Comparison of ENCODE assay signal across 10 mouse cellular contexts in the genomic region with DNA sequence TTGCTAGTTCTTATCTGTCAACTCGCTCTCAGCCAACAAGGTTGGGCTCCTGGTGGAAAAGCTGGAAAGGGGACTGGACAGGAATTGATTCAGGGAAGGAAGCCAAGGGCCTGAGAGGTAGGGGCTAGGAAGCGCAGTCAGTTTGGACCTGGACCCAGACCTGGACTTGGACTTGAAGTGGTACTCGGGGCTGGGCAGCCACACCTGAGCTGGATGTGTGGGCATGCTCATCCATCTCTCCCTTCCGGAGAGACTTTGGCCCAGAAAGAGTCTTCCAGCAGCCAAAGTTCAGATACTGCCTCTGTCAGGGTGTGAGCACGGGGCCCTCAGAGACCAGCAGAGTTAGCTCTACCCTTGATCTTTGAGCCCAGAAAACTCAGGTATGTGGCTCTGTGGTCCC. TPM values are rescaled to one million over a fixed set of nuclear protein-coding genes. Genes with fewer than 3 reads are reported as not detected.
DNase-seq lines count a peak whose midpoint lies in the region; ATAC-seq lines count a peak whose summit lies in the region.
"Had no signal": no experiment of that assay in that cellular context is flagged by ENCODE, and none has a peak within 500 bp of the region (broad histone marks: within the 10 kb centered on the region; RNA-seq: fewer than 3 reads in every experiment).

No protein-coding gene starts in this region.

- peaks cover 50% of the 10 kb centered on the region for H3K36me3 ChIP-seq in forebrain, embryonic 13.5 days (ENCODE audit: poor library complexity, severe bottlenecking)
- no peaks in the 10 kb centered on the region; the same call in 1 of the 2 replicates for H3K36me3 ChIP-seq in forebrain, embryonic 16.5 days (ENCODE audit: control insufficient read depth, insufficient read depth)
- peaks cover 43% of the 10 kb centered on the region for H3K36me3 ChIP-seq in embryonic facial prominence, embryonic 13.5 days
- H3K36me3 ChIP-seq in midbrain, embryonic 13.5 days = peaks cover 65% of the 10 kb centered on the region

- peak; percentile 56 to 59 for DNase-seq in kidney, adult 8-10 months
- DNase-seq in retina, embryonic 14.5 days (ENCODE audit: low spot score) = no peak
- DNase-seq in embryo, embryonic 10.5 days (ENCODE audit: low spot score) = no peak
- no peak for DNase-seq in frontal cortex, postnatal 10 days (ENCODE audit: low spot score in 2 of 2)

- 63% methylated on average over 5 of the region's 5 CpGs for WGBS in forebrain, embryonic 13.5 days
- 59% methylated on average over 5 of the region's 5 CpGs for WGBS in forebrain, embryonic 16.5 days
- 61% methylated on average over 5 of the region's 5 CpGs for WGBS in embryonic facial prominence, embryonic 13.5 days
- 62% methylated on average over 5 of the region's 5 CpGs for WGBS in midbrain, embryonic 13.5 days

- no peak overlapping the region for H3K27ac ChIP-seq in forebrain, embryonic 13.5 days
- H3K27ac ChIP-seq in forebrain, embryonic 16.5 days (ENCODE audit: low read length) = no peak overlapping the region
- H3K27ac ChIP-seq in embryonic facial prominence, embryonic 13.5 days = no peak overlapping the region
- H3K27ac ChIP-seq in midbrain, embryonic 13.5 days = no peak overlapping the region

- H3K9ac ChIP-seq in forebrain, embryonic 13.5 days = peak overlapping the region; percentile 76; the same call in 1 of the 2 replicates
- H3K9ac ChIP-seq in forebrain, embryonic 16.5 days (replicated peaks; ENCODE audit: low read depth, low read length) = no peak overlapping the region
- H3K9ac ChIP-seq in embryonic facial prominence, embryonic 13.5 days = peak overlapping the region; percentile 83
- no peak overlapping the region for H3K9ac ChIP-seq in midbrain, embryonic 13.5 days (replicated peaks)

- H3K4me2 ChIP-seq in forebrain, embryonic 13.5 days = peak overlapping the region; percentile 88
- no peak overlapping the region for H3K4me2 ChIP-seq in forebrain, embryonic 16.5 days (ENCODE audit: low read length)
- peak overlapping the region; percentile 77 for H3K4me2 ChIP-seq in embryonic facial prominence, embryonic 13.5 days
- peak overlapping the region; percentile 89; the same call in 1 of the 2 replicates for H3K4me2 ChIP-seq in midbrain, embryonic 13.5 days (replicated peaks)

- ATAC-seq in forebrain, embryonic 13.5 days = no peak
- ATAC-seq in forebrain, embryonic 16.5 days = no peak
- ATAC-seq in embryonic facial prominence, embryonic 13.5 days (ENCODE audit: insufficient number of reproducible peaks, insufficient read depth, low FRiP score, low TSS enrichment, low read depth) = no peak
- no peak for ATAC-seq in midbrain, embryonic 13.5 days

- H3K9me3 ChIP-seq in forebrain, embryonic 13.5 days (replicated peaks) = no peaks in the 10 kb centered on the region
- H3K9me3 ChIP-seq in forebrain, embryonic 16.5 days (ENCODE audit: control insufficient read depth, low read length) = no peaks in the 10 kb centered on the region
- H3K9me3 ChIP-seq in embryonic facial prominence, embryonic 13.5 days = no peaks in the 10 kb centered on the region
- no peaks in the 10 kb centered on the region for H3K9me3 ChIP-seq in midbrain, embryonic 13.5 days

- peak overlapping the region; percentile 69; the same call in 1 of the 2 replicates for H3K4me3 ChIP-seq in forebrain, embryonic 13.5 days
- no peak overlapping the region for H3K4me3 ChIP-seq in forebrain, embryonic 16.5 days (replicated peaks; ENCODE audit: low read length)
- H3K4me3 ChIP-seq in embryonic facial prominence, embryonic 13.5 days = peak overlapping the region; percentile 87; the same call in 1 of the 2 replicates
- no peak overlapping the region for H3K4me3 ChIP-seq in midbrain, embryonic 13.5 days (replicated peaks)

- H3K27me3 ChIP-seq in forebrain, embryonic 13.5 days = no peaks in the 10 kb centered on the region
- H3K27me3 ChIP-seq in forebrain, embryonic 16.5 days (replicated peaks; ENCODE audit: control insufficient read depth, insufficient read depth, low read length) = no peaks in the 10 kb centered on the region
- no peaks in the 10 kb centered on the region for H3K27me3 ChIP-seq in embryonic facial prominence, embryonic 13.5 days
- no peaks in the 10 kb centered on the region for H3K27me3 ChIP-seq in midbrain, embryonic 13.5 days

- peaks cover 17% of the 10 kb centered on the region for H3K4me1 ChIP-seq in forebrain, embryonic 13.5 days
- peaks cover 11% of the 10 kb centered on the region for H3K4me1 ChIP-seq in forebrain, embryonic 16.5 days (replicated peaks; ENCODE audit: control insufficient read depth, insufficient read depth, low read length)
- peaks cover 26% of the 10 kb centered on the region for H3K4me1 ChIP-seq in embryonic facial prominence, embryonic 13.5 days
- peaks cover 13% of the 10 kb centered on the region for H3K4me1 ChIP-seq in midbrain, embryonic 13.5 days (replicated peaks)

RNA-seq across cellular contexts. Expression of a gene that starts 2.3 kb away (rescaled TPM):
- 8.1 and 8.5 TPM in 2 replicates for polyA plus RNA-seq in forebrain, embryonic 13.5 days (2015; fragmentation: Nextera tagmentation; extraction: Ambion mirVana)
- 11.5 and 13.8 TPM in 2 replicates for polyA plus RNA-seq in forebrain, embryonic 16.5 days (2015; fragmentation: Nextera tagmentation; extraction: Ambion mirVana)
- polyA plus RNA-seq in embryonic facial prominence, embryonic 13.5 days (2015; fragmentation: Nextera tagmentation; extraction: Ambion mirVana) = 20.4 and 22.7 TPM in 2 replicates
- 11.3 and 12.5 TPM in 2 replicates for polyA plus RNA-seq in midbrain, embryonic 13.5 days (2015; fragmentation: Nextera tagmentation; extraction: Ambion mirVana)

RNA-seq across cellular contexts. Expression of a gene that starts 29.2 kb away (rescaled TPM):
- polyA plus RNA-seq in forebrain, embryonic 13.5 days (2015; fragmentation: Nextera tagmentation; extraction: Ambion mirVana) = 13.3 and 14.4 TPM in 2 replicates
- 18.9 and 22.3 TPM in 2 replicates for polyA plus RNA-seq in forebrain, embryonic 16.5 days (2015; fragmentation: Nextera tagmentation; extraction: Ambion mirVana)
- polyA plus RNA-seq in embryonic facial prominence, embryonic 13.5 days (2015; fragmentation: Nextera tagmentation; extraction: Ambion mirVana) = 0.51 and 0.56 TPM in 2 replicates
- 17.7 and 18.0 TPM in 2 replicates for polyA plus RNA-seq in midbrain, embryonic 13.5 days (2015; fragmentation: Nextera tagmentation; extraction: Ambion mirVana)

RNA-seq across cellular contexts. Expression of a gene that starts 47.2 kb away (rescaled TPM):
- polyA plus RNA-seq in forebrain, embryonic 13.5 days (2015; fragmentation: Nextera tagmentation; extraction: Ambion mirVana) = 15.2 and 17.6 TPM in 2 replicates
- 20.5 and 35.1 TPM in 2 replicates for polyA plus RNA-seq in forebrain, embryonic 16.5 days (2015; fragmentation: Nextera tagmentation; extraction: Ambion mirVana)
- 19.0 and 21.5 TPM in 2 replicates for polyA plus RNA-seq in embryonic facial prominence, embryonic 13.5 days (2015; fragmentation: Nextera tagmentation; extraction: Ambion mirVana)
- polyA plus RNA-seq in midbrain, embryonic 13.5 days (2015; fragmentation: Nextera tagmentation; extraction: Ambion mirVana) = 20.9 and 29.5 TPM in 2 replicates

RNA-seq across cellular contexts. Expression of a gene that starts 59.1 kb away (rescaled TPM):
- 0.25 TPM in 1 of 2 replicates, not detected in the other for polyA plus RNA-seq in forebrain, embryonic 13.5 days (2015; fragmentation: Nextera tagmentation; extraction: Ambion mirVana)
- not detected in 2 replicates for polyA plus RNA-seq in forebrain, embryonic 16.5 days (2015; fragmentation: Nextera tagmentation; extraction: Ambion mirVana)
- not detected in 2 replicates for polyA plus RNA-seq in embryonic facial prominence, embryonic 13.5 days (2015; fragmentation: Nextera tagmentation; extraction: Ambion mirVana)
- 0.46 TPM in 1 of 2 replicates, not detected in the other for polyA plus RNA-seq in midbrain, embryonic 13.5 days (2015; fragmentation: Nextera tagmentation; extraction: Ambion mirVana)
- polyA plus RNA-seq: C2C12, macrophage had no signal

Comparison
In these comparisons a context has a peak if more than half of its experiments do, and no peak if none do; other contexts are left out.
1. H3K4me3 ChIP-seq: peak in forebrain, embryonic 13.5 days (single experiment) and embryonic facial prominence, embryonic 13.5 days (single experiment); none in forebrain, embryonic 16.5 days (single experiment) and midbrain, embryonic 13.5 days (single experiment).
2. H3K9ac ChIP-seq: peak in forebrain, embryonic 13.5 days (single experiment) and embryonic facial prominence, embryonic 13.5 days (single experiment); none in forebrain, embryonic 16.5 days (single experiment) and midbrain, embryonic 13.5 days (single experiment).
3. DNase-seq: peak in kidney, adult 8-10 months (2 of 2); none in retina, embryonic 14.5 days (single experiment), embryo, embryonic 10.5 days (single experiment) and frontal cortex, postnatal 10 days (0 of 2).